Mouse (Mus musculus) layer of hippocampus, postnatal 14 days (tissue): ENCODE results near the gene Riiad1. TPM values are rescaled to one million over a fixed set of nuclear protein-coding genes. Genes with fewer than 3 reads are reported as not detected.

ENCODE experiments used
- DNase-seq, 2 experiments: peaks; one replicate each; pipeline ENCODE4 v3.0.0; 2021 to 2022; ENCODE audit warnings: low spot score in 2 of 2, mixed read lengths in 1 of 2
- long read RNA-seq, 2 experiments: library from polyadenylated mRNA; stranded (forward); transcript quantifications; one replicate each; pipeline ENCODE4 v2.0.0; 2021
- total RNA-seq, 2 experiments: library from RNA; stranded (reverse); gene quantifications; 2 replicates each; pipeline ENCODE4 v1.2.3; 2021

Riiad1 gene
- total RNA-seq: 1 to 10 TPM; 6.0 to 7.1 TPM
- long read RNA-seq, experiment 1, partial matches to known transcripts: 7 of 8 reads
- long read RNA-seq, experiment 1, other reads (novel, unspliced or antisense): 1 of 8 reads
- long read RNA-seq, experiment 2, partial matches to known transcripts: 9 of 9 reads
- long read RNA-seq, experiment 2, other reads (novel, unspliced or antisense): 0 of 9 reads

DNA sequence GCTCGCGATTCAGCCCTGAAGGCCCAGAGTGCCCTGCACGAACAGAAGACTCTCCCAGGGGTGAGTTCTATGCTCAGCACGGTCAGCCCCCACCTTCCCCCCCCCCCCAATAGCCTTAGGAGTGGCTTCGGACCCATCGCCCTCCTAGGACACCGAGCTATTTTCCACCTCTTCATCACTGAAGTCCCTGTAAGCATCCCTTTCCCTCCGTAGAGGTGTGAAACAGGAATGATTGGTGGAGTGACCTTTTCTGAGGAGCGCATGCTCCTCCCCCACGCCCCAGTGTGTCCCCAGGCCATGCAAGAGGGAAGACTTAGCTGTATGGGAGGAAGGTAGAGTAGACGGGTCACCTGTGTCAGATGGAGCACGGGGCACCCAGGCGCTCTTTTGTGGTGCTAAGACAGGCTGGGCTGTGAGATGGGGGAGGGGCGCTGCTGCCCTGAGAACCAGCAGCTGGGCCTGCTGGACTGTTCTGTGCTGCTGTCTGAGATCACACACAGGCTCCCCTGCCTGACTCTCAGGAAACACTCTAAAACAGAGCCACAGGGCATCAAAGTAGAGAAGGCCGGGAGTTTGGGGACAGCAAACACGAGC is at the start of gene Riiad1:
TSS of gene Riiad1 (minus strand) at position 51 of the 594 bp plus-strand sequence.
- no peak for DNase-seq

DNA sequence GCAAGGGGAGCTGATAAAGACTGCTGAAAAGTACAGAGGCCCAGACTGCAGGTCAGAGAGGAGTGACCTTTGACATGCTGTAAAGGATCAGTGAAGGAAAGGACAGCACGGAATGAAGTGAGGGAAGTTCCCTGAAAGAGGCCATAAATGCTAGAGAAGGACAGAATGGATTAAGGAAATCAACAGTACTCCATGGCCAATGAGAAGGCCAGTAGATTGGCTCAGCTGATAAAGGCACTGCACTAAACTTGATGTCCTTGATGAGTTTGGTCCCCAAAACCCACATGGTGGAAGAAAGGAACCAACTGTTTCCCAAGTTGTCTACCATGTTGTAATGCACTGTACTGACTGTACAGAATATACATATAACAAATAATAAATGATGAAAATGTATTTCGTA is 46.6 kb upstream of the Riiad1 start:
- no peak for DNase-seq

DNA sequence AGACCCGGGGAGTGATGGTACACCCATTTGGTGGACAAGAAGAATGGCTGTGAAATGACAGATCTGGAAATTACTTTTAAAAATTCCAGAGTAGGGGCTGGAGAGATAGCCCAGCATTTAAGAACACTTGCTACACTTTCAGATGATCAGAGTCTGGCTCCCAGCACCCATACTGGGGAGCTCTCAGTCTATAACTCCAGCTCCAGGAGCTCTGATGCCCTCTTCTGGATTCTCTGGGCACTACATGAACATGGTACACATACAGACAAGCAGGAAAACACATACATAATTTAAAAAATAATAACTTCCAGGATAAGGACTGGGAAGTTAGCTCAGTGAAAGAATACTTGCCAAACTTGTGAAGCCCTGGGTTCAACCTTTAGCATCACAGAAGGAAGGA is 26.5 kb upstream of the Riiad1 start:
- DNase-seq: no peak

DNA sequence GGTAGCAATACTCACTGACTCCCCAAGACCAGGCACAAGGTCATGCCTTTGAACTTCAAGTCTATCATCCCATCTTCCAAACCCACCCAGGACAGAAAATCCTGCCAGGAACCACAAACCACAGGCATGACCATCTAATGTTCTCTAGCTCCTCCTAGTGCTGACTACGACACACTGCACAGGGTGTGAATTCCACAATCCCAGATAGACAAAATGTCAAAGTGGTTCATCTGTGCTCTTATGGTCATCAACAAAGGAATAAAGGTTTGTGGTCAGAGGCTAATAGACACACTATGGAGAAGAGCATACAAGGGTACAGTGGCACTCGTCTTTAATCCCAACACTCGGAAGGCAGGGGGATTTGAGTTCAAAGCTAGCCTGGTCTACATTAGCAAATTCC is 22.1 kb upstream of the Riiad1 start:
- DNase-seq: no peak

DNA sequence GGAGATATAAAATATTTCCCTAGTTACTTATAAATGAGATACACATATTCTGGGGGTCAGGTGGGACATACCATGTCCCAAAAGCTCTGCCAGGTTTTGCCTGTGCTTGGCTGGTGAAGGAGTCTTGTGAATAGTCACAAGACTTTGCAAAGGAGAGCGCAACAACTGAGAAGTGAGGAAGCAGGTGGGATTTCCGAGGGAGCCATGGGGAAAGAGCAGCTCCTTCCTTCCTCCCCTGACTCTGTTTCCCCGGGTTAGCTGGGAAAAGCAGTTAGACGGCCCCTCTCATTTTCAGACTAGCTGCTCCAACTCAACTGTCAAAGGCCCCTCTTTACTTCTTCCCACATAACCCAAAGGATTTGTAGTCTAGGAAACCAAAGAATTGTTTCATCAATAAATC is 17.0 kb upstream of the Riiad1 start:
- DNase-seq: no peak

DNA sequence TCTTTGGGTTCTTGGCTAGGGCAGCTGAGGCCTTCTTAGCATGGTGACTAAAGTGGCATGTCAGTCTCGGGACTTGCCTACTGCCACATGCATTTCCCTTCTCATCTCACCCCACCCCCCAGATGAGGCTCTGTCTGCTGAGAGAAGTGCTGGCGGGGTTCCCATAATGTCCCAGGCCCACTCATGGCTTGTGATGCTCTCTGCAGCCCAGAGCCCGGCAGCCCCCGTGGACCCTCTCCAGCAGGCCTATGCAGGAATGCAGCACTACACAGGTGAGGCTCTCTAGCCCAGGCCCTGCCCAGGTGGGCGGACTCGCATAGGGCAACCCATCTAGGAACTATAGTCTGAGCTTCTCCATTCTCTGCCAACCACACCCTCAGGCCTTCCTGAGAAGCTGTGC is 7.4 kb upstream of the Riiad1 start:
- DNase-seq: no peak

DNA sequence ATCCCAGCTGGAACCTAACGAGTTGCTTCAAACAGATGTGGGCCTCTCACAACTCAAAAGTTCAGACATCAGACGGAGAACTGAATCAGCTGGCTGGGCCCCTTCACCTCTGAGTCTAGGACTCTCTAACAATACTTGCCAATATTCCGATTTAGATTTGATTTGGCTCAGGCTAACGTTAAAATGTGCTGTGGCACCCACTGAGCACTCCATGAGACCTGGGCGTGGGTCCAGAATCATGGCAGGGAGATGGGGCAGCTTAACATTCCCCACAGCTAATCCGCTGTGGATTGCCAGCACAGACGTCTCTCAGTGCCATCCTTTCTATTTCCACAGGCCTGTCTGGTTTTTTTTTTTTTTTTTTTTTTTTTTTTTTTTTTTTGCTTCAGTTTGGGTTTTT is 5.8 kb upstream of the Riiad1 start:
- DNase-seq: no peak

DNA sequence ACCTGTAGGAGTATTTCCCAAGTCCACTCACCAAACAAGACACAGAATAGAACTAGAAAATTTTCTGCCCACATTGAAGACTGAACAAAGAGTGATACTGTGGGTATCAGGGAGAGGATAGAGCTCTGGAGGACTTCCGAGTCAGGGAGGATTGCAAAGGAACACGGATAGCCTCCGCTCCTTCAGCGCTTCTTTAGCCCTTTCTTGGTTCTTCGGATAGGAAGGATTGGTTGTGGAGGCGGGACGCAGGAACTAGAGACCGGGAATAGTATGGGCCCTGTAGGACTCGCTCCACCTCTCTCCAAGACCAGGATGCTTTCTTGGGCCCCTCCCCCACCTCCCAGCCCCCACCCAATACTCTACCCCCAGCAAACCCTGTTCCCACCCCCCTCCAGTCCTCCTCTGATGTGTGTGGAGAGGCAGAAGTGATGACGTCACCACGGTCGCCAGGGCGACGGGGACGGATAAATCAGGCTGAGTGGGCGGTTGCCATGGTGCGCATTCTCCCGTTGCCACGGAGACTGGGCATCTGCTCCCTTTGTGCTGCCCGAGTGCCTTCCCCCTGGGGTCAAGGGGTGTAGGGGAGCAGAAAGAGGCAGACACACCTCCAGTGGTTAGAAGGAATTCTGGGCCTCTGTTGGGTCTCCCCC is 3.8 kb upstream of the Riiad1 start:
- peak; percentile 93 to 97 for DNase-seq

DNA sequence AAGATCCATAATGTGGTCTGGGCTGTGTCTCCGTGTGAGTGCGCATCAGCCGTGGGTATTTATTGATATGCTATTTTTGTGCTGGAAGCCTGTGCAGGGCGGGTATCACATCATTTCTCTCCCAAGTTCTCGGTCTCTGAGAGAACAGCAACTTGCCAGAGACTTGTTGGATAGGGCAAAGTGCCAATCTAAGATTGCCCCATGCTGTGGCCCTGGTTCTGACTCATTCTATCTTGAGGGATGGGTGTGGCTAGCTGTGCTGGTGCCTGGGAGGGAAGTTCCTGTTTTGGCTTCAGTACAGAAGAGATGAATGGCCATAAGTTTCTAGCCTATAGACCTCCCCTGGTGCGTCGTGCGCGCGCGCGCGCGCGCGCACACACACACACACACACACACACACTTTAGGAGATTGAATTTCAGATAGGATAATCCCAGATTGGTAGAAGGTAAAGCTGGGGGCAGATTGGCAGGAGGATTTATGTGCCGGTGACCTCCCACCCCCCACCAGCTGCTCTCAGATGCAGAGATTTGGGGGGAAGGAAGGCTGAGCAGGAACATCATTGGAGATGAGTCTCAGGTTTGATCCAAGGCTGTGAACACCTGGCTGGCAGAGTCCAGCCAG is 2.7 kb upstream of the Riiad1 start:
- DNase-seq: no peak

DNA sequence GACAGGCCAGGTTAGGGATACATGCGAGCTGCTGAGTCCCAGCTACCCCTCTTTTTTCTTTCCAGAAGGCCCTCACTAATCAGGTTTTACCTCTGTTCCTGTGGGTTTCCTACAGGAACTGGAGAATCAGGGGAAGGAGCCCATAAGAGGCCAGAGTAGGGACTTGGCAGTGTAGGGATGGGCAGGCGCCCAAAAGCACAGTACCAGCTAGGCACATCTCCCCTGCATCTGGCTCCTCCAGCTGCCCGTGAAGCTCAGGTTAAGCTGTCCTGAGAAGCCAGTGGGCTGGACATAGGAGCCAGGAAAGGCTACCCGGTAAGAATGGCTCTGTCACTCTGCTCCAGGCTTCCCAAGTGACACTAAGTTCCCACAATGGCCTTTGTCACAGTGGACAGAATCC is 1.3 kb upstream of the Riiad1 start:
- no peak for DNase-seq

DNA sequence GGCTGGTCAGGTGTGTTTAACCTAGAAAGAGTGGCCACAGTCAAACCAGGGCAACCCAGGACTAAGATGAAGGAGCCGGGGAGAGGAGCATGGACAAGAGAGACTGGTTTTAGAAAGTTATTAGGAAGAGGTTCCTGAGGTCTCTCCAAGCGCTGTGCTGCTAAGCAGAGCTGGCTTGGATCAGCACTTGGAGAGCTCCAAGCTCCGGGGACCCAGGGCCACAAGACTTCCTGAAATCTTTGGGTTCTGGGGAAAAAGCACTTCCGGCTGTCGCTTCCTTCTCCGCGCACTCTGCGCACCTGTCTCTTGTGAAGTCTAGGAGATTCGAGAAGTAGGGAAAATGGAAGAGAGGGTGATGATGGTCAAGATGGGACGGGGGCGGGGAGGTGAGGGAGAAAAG is 577 bp downstream of the Riiad1 start:
- no peak for DNase-seq

DNA sequence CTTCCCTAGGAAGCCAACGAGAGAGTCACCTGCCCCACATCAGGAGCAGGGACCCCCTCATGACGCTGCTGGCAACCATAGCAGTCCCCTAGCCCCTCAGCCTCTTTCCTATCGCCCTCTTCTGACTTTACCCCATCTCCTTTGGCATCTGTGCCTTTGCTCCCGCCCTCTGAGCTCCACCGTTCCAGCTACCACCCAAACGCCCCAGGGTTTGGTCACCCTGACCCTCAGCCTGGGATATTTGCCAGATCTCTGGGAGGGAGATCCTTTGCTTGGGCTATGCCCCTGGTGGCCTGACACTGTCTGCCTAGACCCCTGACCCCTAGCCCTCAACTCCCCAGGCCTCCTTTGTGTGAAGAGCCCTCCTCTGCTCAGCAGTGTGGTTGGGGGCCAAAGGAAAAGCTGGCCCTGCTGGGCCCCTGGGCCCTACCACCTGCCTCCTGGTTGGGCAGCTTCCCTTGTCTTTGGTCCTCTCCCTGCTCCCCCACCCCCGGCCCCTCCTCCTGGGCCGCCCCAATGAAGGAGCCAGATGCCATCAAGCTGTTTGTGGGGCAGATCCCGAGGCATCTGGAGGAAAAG is 1.5 kb downstream of the Riiad1 start:
- DNase-seq: no peak

DNA sequence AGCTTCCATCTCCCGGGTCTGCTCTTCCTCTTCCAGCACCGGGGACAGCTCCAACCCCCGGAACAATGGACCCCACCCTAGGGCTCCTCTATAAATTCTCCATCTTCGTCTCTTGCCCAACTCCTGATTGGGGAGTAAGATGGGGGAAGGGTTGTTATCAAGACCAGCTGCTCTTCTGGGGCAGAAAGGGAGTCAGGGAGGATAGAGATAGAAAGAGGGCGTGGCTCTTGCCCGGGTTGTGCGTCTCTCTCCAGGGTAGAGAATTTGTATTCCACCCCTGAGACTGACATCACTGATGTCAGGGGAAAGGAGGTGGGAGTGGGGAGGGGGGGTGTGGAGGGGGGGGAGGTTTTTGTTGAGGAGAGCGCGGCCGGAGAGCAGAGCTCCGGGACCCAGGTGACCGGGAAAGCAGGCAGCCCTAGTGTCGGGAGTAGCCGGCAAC is 2.1 kb downstream of the Riiad1 start, which contains the start of gene Celf3:
TSS of gene Celf3 (plus strand) at position 315 of the 442 bp plus-strand sequence.
- peak in 1 of 2 experiments; percentile 91 for DNase-seq

DNA sequence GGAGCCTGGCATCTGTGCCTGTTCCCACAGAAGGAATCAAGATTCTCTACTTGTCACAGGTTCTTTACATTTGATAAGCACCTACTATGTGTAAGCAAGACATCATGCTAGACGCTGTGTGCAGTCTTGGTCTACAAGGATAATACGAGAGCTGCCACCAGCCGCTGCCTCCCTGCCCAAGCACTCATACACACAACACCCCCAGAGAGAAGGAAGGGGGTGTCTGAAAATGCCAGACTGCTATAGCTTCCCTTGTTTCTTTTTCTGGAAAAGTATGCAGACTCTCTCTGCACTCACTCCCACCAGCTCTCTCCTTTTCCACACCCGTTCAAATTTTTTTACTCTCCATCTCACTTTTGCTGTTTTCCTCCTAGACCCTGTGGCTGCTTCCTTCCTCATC is 2.7 kb downstream of the Riiad1 start:
- no peak for DNase-seq

DNA sequence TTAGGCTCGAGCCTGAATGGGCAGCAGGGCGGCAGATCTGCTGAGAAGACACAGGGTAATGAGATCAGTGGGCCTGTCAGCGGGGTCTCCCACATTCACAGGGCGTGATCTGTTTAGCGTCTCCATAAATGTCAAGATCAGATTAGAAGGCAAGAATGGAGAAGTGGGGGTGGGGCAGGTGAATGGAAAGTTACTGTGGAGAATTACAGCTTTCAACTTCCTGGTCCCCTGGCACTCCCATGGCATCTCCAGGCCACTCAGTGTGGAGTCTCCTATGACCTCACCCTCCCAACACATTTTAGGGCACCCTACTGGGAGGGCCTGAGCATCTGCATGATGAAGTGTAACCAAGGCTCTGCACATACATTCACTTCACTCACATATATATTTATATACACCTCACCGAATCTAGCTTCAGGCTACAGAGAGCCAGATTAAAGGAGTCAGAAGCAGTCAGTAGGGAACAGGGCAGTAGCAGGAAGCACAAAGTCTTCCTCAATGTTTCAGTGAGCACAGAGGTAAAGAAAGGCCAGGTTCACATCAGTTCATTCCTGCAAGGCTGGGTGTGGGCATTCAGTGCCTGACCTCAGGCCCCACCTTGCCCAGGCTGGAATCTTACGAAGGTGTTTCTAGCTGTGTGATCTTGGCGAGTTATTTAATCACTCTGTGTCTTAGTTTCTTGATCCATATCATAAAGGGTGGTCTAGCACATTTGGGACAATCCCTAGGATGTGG is 3.7 kb downstream of the Riiad1 start:
- DNase-seq: no peak

DNA sequence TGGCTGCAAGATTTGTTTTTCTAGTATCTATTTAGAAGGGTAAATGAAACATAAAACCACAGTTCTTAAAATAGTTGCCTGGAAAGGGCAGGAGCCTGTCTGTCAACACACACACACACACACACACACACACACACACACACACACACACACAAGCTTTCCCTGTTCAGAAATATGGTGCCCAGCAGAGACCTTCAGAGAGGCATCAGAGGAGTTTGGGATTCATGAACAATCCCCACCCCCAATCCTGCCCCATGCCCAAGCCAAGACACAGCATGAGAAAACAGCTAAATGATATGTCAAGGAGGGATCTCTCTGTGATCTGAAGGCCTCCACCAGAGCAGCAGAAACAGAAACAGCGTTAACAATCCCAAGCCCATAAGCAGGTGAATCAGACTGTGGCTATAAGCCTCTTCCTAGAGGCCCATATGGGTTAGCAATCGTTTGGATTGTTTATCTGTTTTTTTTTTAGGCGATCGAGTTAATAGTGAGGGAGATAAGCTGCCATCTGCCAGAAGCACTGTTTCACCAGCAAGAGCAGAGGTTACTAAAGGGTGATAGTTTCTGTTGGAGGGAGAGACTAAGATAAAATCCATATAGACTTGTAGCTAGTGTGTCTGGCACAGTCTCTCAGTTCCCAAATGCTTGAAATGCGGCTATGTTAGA is 6.4 kb downstream of the Riiad1 start:
- DNase-seq: no peak

DNA sequence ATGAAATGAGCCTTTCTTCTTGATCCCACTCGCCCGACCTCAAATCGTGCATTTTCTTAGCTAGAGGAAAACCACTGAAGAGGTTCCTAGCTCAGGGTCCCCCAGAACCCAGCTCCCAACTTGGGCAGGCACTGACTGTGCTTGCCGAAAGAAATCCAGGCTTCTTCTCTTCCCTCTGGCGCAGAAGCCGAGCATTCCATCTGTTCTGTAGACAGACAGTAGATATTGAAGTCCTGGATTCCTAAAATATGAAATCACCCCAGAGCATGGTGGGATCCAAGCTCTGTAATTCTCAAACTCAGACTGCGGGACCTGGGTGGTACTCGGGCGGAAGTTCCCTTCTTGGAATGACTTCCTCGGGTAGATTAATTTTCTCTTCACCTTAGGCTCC is 7.0 kb downstream of the Riiad1 start:
- DNase-seq: no peak

DNA sequence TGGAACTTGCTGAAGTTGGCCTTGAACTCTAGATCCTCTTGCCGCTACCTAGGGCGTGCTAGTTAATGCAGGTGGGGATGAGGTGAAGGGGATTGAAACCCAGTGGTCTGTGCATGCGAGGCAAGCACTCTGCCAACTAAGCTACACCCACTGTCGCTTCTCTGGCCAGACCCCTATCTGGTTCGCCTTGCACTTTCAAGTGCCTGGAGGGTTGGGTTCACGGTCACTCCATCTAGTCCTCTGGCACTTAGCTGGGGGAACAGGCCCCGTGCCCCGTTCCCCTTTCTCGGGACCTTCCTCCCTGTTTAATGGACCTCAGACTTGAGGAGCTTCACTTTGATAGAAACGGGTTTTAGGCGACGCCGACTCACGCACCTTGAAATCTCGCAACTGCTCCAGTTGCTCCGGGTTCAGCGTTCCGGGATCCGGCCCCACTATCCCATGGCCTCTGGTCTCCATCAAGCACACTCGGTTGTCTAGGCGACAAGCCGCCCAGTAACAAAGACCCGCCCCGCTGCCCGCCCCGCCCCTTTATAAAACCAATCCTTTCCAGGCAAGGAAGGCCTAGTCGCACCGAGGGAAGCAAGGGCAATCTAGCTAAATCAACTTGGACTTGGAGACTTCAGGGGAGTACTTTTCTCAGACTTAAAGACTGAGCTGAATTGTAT is 7.6 kb downstream of the Riiad1 start:
- no peak for DNase-seq

DNA sequence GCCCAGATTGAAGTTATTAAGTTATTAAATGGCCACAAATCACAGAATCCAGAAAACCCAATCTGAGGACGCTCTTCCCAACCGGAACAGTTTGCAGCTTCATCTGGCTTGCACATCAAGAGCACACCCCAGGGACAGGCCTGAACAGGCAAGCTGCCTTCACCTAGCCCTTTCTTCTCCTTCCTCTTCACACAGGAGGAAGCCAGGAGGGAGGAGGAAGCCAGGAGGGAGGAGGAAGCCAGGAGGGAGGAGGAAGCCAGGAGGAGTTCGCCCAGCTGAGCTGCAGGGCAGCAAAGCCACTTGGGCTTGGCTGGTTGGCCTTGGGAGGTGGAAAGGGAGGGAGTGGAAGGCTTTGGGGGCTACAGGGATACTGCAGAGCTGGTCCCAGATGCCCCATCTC is 11.2 kb downstream of the Riiad1 start:
- no peak for DNase-seq
